Mouse (Mus musculus) CH12.LX (cell line): ENCODE measurements at regions not wholly inside any gene's neighbourhood (a gene's known extent, or its start where the extent isn't known, plus 50 kb on each side); places are given as distances from the start of the nearest gene placed in this dataset.

Source experiments
- DNase-seq: peaks from one replicate; pipeline ENCODE4 v3.0.0-alpha.2; 2013; ENCODE audit errors: extremely low read depth
- H3K27ac ChIP-seq: 2 replicates; pipeline ENCODE4 v1.5.1; 2012; ENCODE audit warnings: low read depth, mild to moderate bottlenecking, control low read depth, moderate library complexity; ENCODE audit not compliant: insufficient read depth
- H3K27me3 ChIP-seq: replicated peaks from 2 replicates; pipeline ENCODE3; 2012; ENCODE audit warnings: inconsistent platforms
- H3K36me3 ChIP-seq, 2 experiments: replicated peaks in 1 of 2; 2 replicates each; pipeline versions ENCODE3 to v1.6.1; 2012; ENCODE audit warnings: inconsistent platforms in 1 of 2, low read length in 1 of 2, mild to moderate bottlenecking in 1 of 2, mixed read lengths in 1 of 2, moderate library complexity in 1 of 2; ENCODE audit not compliant: control insufficient read depth in 1 of 2, insufficient read depth in 1 of 2
- H3K4me1 ChIP-seq, 2 experiments: 2 replicates each; pipeline ENCODE4 v1.6.1; 2012; ENCODE audit warnings: inconsistent platforms in 1 of 2, moderate library complexity in 1 of 2; ENCODE audit not compliant: insufficient read depth in 2 of 2, control insufficient read depth in 1 of 2
- H3K4me2 ChIP-seq: 2 replicates; pipeline ENCODE4 v1.6.1; 2012; ENCODE audit warnings: low read depth, mild to moderate bottlenecking, control low read depth; ENCODE audit not compliant: poor library complexity, insufficient read depth, severe bottlenecking
- H3K4me3 ChIP-seq, 3 experiments: fragments of 150-350 bp in 1 of 3; sonication (generic) in 1 of 3; replicated peaks in 1 of 3; 2 replicates each; pipeline versions ENCODE3 to v1.5.1; 2011 to 2012; ENCODE audit warnings: low read depth in 2 of 3, low read length in 2 of 3, mild to moderate bottlenecking in 2 of 3, moderate library complexity in 2 of 3, control low read depth in 1 of 3, improper control_type of control experiment in 1 of 3, inconsistent platforms in 1 of 3, mixed read lengths in 1 of 3; ENCODE audit not compliant: poor library complexity in 1 of 3
- H3K79me2 ChIP-seq: replicated peaks from 2 replicates; pipeline ENCODE4 v1.6.1; 2012; ENCODE audit warnings: mild to moderate bottlenecking, moderate library complexity; ENCODE audit not compliant: control insufficient read depth, poor library complexity, insufficient read depth, severe bottlenecking; ENCODE audit errors: extremely low read depth
- H3K9ac ChIP-seq: 2 replicates; pipeline ENCODE4 v1.6.1; 2012; ENCODE audit warnings: low read depth, mild to moderate bottlenecking, control low read depth, moderate library complexity; ENCODE audit not compliant: insufficient read depth
- H3K9me3 ChIP-seq: replicated peaks from 2 replicates; pipeline ENCODE3; 2012; ENCODE audit warnings: low read length, inconsistent platforms, mixed read lengths
- CHD2 ChIP-seq: IDR thresholded peaks from 2 replicates; pipeline ENCODE4 v1.6.1; 2011; ENCODE audit warnings: low read length, improper control_type of control experiment
- CTCF ChIP-seq, 2 experiments: IDR thresholded peaks in 1 of 2; conservative IDR thresholded peaks in 1 of 2; 2 replicates each; pipeline ENCODE4 v1.5.1; 2011 to 2012; ENCODE audit warnings: low read depth in 2 of 2, low read length in 2 of 2, improper control_type of control experiment in 1 of 2, inconsistent platforms in 1 of 2, mild to moderate bottlenecking in 1 of 2, moderate library complexity in 1 of 2
- E2F4 ChIP-seq: IDR thresholded peaks from 2 replicates; pipeline ENCODE4 v1.6.1; 2011; ENCODE audit warnings: low read depth, low read length, improper control_type of control experiment; ENCODE audit not compliant: insufficient replicate concordance
- GABPA ChIP-seq: IDR thresholded peaks from 2 replicates; pipeline ENCODE4 v1.6.1; 2012; ENCODE audit warnings: low read depth, low read length, improper control_type of control experiment, inconsistent platforms; ENCODE audit not compliant: insufficient replicate concordance
- JUND ChIP-seq: conservative IDR thresholded peaks from 2 replicates; pipeline ENCODE4 v1.6.1; 2011; ENCODE audit warnings: low read depth, low read length, improper control_type of control experiment
- MXI1 ChIP-seq: IDR thresholded peaks from 2 replicates; pipeline ENCODE4 v1.6.1; 2011; ENCODE audit warnings: mild to moderate bottlenecking, low read depth, low read length, improper control_type of control experiment
- NRF1 ChIP-seq: IDR thresholded peaks from 2 replicates; pipeline ENCODE4 v1.6.1; 2014; ENCODE audit warnings: low read depth, mild to moderate bottlenecking, inconsistent platforms, low read length, improper control_type of control experiment, moderate library complexity
- POLR2A ChIP-seq: IDR thresholded peaks from 2 replicates; pipeline ENCODE4 v1.6.1; 2011; ENCODE audit warnings: low read depth, mild to moderate bottlenecking, improper control_type of control experiment, low read length
- POLR2AphosphoS2 ChIP-seq: IDR thresholded peaks from 2 replicates; pipeline ENCODE4 v1.6.1; 2011; ENCODE audit warnings: low read depth, low read length, improper control_type of control experiment
- UBTF ChIP-seq: IDR thresholded peaks from 2 replicates; pipeline ENCODE4 v1.6.1; 2012; ENCODE audit warnings: low read depth, mild to moderate bottlenecking, inconsistent platforms, low read length, improper control_type of control experiment, moderate library complexity
- ZMIZ1 ChIP-seq: IDR thresholded peaks from 2 replicates; pipeline ENCODE4 v1.6.1; 2012; ENCODE audit warnings: low read depth, mild to moderate bottlenecking, inconsistent platforms, low read length, improper control_type of control experiment
- dilution Hi-C: fragments of 300-500 bp; cut with MboI; formaldehyde crosslinking; loops from 2 replicates; pipeline ENCODE4 v1.14.3; 2020; ENCODE audit warnings: low sequenced_read_pairs; ENCODE audit not compliant: extremely low pct_unique_long_range_greater_than_20kb, extremely low pct_ligation_motif_present
- in situ Hi-C: fragments of 300-500 bp; cut with MboI; formaldehyde crosslinking; loops from 3 replicates; pipeline ENCODE4 v1.14.3; 2019; ENCODE audit warnings: low sequenced_read_pairs, low pct_ligation_motif_present, low pct_unique_long_range_greater_than_20kb, mixed read lengths

DNA sequence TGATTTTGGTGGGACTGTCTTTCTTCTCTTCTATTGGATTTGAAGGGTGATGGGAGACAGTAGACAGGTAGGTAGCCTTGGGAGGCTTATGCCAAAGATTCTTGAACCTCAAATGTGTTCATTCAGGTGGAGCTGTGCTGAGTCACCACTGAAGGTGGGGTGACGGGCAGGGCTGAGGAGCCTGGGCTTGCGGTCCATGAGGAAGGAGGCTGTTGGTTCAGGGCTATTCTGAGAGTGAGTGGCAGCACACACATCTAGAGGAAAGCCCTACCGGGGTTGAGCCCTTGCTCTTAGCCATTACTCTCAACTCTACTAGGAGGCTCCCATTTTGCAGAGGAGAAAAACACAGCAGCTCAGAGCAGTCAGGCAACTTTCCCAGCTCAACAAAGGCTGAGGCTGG is 54.6 kb upstream of the Lrig1 start:
- H3K79me2 ChIP-seq: no peaks in the 10 kb centered on the region
- no peak for DNase-seq
- H3K9ac ChIP-seq: no peak overlapping the region
- dilution Hi-C loops: no loop called here
- no peak overlapping the region for H3K27ac ChIP-seq
- no peaks in the 10 kb centered on the region for H3K4me1 ChIP-seq
- H3K9me3 ChIP-seq: no peaks in the 10 kb centered on the region
- no peak overlapping the region for H3K4me3 ChIP-seq
- H3K4me2 ChIP-seq: no peak overlapping the region
- TF ChIP-seq JUND: no peak
- TF ChIP-seq MXI1: no peak
- no peak for TF ChIP-seq ZMIZ1
- no peak for TF ChIP-seq POLR2A
- TF ChIP-seq NRF1: no peak
- peaks cover 74% of the 10 kb centered on the region for H3K27me3 ChIP-seq
- H3K36me3 ChIP-seq: no peaks in the 10 kb centered on the region
- in situ Hi-C loops: no loop called here

DNA sequence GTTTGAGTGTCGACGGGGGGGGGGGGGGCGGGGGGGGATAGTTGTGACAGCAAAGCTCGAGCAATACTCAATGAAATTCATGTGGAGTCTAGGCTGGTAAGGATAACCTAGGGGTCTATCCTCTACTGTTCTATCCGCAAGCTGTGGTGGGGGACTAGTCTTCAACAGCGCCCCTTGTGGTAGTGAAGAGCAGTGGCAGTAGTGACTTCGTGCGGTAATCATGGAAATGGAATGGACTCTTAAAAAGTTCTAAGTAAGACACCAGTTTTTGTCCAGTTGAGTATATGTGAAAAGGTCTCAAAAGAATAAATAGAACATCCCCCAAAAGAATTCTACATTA is 51.1 kb upstream of the Lrig1 start:
- no peak overlapping the region for H3K27ac ChIP-seq
- H3K27me3 ChIP-seq: peaks cover 63% of the 10 kb centered on the region
- TF ChIP-seq MXI1 (no peak), UBTF (no peak), CTCF (conservative IDR thresholded peaks at IDR 0.05 in 1 of 2, IDR thresholded peaks at IDR 0.05 in 1 of 2; ENCODE audit: low read depth in 2 of 2, low read length in 2 of 2) (peak; percentile 14 to 46; a peak in 2 of 4 replicates), CHD2 (no peak)
- H3K9ac ChIP-seq: no peak overlapping the region
- H3K4me1 ChIP-seq: no peaks in the 10 kb centered on the region
- no peak overlapping the region for H3K4me2 ChIP-seq
- H3K36me3 ChIP-seq: no peaks in the 10 kb centered on the region
- no peak overlapping the region for H3K4me3 ChIP-seq
- no peaks in the 10 kb centered on the region for H3K9me3 ChIP-seq
- dilution Hi-C loops (no loop called here), in situ Hi-C loops (no loop called here)
- H3K79me2 ChIP-seq: no peaks in the 10 kb centered on the region
- no peak for DNase-seq

DNA sequence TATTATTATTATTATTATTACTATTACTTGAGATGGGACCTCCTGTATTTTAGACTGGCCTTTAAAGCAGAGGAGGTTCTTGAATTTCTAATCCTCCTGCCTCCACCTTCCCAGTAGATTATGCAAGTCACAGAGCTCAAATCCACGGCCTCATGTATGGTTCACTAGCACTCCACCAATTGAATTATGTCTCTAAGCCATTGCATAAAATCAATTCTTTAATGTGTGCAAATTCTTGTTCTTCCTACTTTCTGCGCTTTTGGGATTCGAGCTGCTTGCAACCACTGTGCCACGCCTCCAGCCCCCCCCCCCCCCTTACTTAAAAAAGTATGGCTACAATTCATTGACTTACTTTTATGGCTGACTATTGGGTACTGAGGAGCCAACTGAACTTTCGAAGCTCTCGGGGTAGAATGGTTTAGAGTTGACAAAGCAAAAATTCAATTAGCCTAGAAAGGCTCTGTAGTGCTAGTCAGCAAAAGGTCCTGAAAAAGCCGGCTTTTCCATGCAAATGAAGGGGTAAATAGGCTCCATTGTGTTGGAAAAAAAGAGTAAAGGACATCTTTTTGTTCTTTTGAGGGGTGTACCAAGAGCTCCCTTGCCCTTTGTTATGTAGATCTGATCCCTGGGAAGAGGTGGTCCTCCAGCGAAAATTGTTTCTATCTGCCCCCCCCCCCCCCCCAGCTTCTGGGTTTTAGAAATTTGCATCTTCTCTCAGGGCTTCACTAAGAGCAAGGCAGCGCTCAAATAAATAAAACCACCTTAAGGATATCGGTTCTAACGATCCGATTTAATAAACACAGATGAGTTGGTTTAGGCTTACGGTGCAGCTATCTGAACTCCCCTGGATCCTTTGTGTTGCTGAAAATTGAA is 50.5 kb upstream of the Lrig1 start:
- Histone ChIP-seq H3K4me2 (no peak overlapping the region), H3K9me3 (no peaks in the 10 kb centered on the region), H3K4me3 (no peak overlapping the region), H3K36me3 (no peaks in the 10 kb centered on the region), H3K27ac (no peak overlapping the region)
- no peak for DNase-seq
- TF ChIP-seq GABPA (no peak), CTCF (conservative IDR thresholded peaks at IDR 0.05 in 1 of 2, IDR thresholded peaks at IDR 0.05 in 1 of 2; ENCODE audit: low read depth in 2 of 2, low read length in 2 of 2) (no peak), POLR2AphosphoS2 (no peak), E2F4 (no peak)
- TF ChIP-seq, all 38 proteins: peak for 0
- dilution Hi-C loops (no loop called here), in situ Hi-C loops (no loop called here)
- Histone ChIP-seq H3K79me2 (no peaks in the 10 kb centered on the region), H3K4me1 (no peaks in the 10 kb centered on the region), H3K27me3 (peaks cover 57% of the 10 kb centered on the region), H3K9ac (no peak overlapping the region)
